Mouse (Mus musculus) cerebellum, adult 2 months (tissue): ENCODE results near the gene Myo10.

Experiments
- CTCF ChIP-seq: fragments of 200-500 bp; IDR thresholded peaks from 2 replicates; pipeline ENCODE4 v1.5.1; 2011; ENCODE audit warnings: low read depth, mild to moderate bottlenecking, control low read depth, low read length, moderate library complexity, borderline replicate concordance; ENCODE audit not compliant: insufficient read depth
- POLR2A ChIP-seq: fragments of 200-500 bp; IDR thresholded peaks from 2 replicates; pipeline ENCODE4 v1.6.1; 2011; ENCODE audit warnings: low read length, control low read depth, borderline replicate concordance; ENCODE audit not compliant: insufficient read depth

DNA sequence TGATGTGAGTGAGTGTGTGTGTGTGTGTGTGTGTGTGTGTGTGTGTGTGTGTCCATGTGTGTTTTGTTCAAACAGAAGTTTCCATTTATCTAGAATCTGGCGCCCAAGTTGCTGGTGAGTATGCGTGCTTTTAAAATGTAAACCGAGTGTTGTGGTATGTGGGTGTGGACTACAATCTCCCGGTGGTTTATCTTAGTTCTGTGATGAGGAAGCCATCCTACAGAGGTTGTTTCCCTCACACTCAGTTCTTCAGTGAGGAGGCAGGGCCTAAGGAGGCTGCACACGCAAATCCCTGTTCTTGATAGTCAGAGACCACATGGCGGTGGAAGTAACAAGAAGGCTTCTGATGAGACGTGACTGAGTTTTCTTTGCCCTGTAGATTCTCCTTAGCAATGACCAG lies 73.6 kb downstream of the Myo10 start:
- TF ChIP-seq POLR2A, result no peak
- no peak for TF ChIP-seq CTCF
